Mouse (Mus musculus) retina, adult 2 months (tissue): ENCODE measurements at regions not wholly inside any gene's neighbourhood (a gene's known extent, or its start where the extent isn't known, plus 50 kb on each side); places are given as distances from the start of the nearest gene placed in this dataset.

Experiments used
- DNase-seq: peaks from one replicate; pipeline ENCODE4 v3.0.0-alpha.2; 2012; ENCODE audit warnings: low read depth, low spot score

GRCm38 (mm10) chr8:128148351-128148942 is 210.0 kb upstream of the Nrp1 start:
- DNase-seq = no peak

GRCm38 (mm10) chr8:128155604-128156003 is 202.8 kb upstream of the Nrp1 start:
- no peak for DNase-seq

GRCm38 (mm10) chr8:128156221-128156620 is 202.2 kb upstream of the Nrp1 start:
- no peak for DNase-seq

DNA sequence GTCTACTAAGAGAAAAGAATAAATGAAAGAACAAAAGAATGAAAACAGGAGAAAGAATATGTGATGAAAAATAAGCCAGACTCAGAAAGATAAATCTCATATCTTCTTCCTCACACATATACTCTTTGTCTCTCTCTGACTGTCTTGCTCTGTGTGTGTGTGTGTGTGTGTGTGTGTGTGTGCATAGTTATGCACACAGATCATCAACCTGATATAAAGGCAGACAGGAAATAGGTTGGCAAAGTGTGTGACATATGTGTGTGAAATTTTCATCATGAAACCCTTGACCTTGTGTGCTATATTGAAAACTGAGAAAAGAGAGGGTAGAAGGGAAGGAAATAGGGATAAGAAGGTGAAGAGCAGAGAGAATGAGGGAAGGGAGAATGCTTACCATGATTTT is 195.5 kb upstream of the Nrp1 start:
- no peak for DNase-seq

DNA sequence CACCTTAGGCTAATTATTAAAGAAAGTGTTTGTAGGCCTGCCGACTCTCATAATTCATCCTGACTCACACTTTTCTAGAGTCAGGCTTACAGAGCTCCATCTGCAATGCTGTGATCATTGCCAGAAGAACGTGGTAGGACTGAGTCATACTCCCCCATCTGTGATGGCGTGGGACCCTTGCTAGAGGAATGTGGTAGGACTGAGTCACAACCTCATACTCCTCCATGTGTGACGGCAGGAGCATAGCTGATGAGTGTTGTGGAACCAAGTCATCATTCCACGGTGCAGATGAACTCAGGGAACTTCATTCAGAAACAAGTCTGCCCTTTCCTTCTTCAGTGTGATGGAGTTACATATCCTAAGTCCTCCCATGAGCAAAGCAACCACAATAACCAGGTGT is 193.4 kb upstream of the Nrp1 start:
- no peak for DNase-seq

GRCm38 (mm10) chr8:128165591-128165990 is 192.8 kb upstream of the Nrp1 start:
- no peak for DNase-seq

DNA sequence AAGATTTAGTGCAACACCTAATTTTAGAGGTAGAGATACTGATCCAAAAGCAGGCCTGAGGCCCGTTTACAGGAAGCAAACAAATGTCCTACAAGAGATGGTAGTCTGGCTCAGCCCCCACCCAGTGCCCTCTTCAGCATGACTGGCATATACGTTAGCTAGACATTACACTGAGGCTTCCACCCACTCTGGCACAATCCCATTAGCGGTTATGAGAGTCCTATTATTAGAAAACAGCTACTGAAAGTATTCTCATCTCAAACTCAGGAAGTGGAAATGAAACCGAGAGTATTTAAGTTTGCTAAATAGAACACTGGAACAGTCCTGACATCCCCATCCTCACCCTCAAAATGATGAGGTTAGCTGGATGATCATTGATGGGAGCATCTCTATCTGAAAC is 192.3 kb upstream of the Nrp1 start:
- DNase-seq = no peak

GRCm38 (mm10) chr8:128168819-128169218 is 189.6 kb upstream of the Nrp1 start:
- DNase-seq = no peak

- no peak for DNase-seq
These were observed 187.3 kb upstream of the Nrp1 start for GRCm38 (mm10) chr8:128171116-128171515.

GRCm38 (mm10) chr8:128180214-128180613 is 178.2 kb upstream of the Nrp1 start:
- no peak for DNase-seq

DNA sequence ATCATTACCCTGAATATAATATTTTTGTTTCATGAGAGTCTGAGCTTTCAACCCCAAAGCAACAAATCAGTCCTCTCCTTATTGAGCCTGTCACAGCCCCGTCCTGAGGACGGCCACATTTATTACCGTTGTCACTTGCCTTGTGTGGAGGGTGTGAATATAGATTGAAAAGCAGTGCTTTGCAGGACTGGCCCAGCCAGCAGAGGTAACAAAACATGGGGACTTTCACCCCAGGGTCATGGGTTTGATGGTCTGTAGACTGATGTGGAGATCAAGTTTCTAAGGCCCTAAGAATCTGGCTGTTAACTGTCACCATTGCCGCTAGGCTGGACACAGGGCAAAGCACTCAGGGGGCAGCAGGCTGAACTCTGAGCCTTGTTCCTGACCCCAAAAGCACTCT is 175.3 kb upstream of the Nrp1 start:
- DNase-seq = no peak

- no peak for DNase-seq
These were observed 170.1 kb upstream of the Nrp1 start for GRCm38 (mm10) chr8:128188321-128188720.

GRCm38 (mm10) chr8:128193293-128193887 is 165.0 kb upstream of the Nrp1 start:
- no peak for DNase-seq

DNA sequence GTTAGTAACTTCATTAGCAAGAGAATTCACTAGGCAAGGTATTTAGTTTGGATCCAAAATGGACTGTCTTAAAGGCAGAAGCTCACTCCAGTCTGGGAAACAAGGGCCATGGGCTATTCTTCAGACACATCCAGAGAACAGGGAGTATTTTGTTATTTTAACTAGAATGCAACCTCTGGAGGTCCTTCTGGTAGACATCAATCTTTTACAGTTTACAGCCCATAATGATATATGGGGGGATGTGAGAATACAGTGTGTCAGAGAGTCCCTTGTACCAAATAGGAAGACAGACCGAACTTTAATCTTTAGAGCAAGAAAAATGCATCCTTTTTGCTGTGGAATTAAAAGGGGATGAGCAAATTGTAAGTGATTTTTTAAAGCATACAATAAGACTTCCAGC is 157.6 kb upstream of the Nrp1 start:
- DNase-seq = no peak

- no peak for DNase-seq
These were observed 156.8 kb upstream of the Nrp1 start for GRCm38 (mm10) chr8:128201635-128202034.

- no peak for DNase-seq
These were observed 156.1 kb upstream of the Nrp1 start for GRCm38 (mm10) chr8:128202158-128202886.

GRCm38 (mm10) chr8:128204803-128205202 is 153.6 kb upstream of the Nrp1 start:
- DNase-seq = no peak

DNA sequence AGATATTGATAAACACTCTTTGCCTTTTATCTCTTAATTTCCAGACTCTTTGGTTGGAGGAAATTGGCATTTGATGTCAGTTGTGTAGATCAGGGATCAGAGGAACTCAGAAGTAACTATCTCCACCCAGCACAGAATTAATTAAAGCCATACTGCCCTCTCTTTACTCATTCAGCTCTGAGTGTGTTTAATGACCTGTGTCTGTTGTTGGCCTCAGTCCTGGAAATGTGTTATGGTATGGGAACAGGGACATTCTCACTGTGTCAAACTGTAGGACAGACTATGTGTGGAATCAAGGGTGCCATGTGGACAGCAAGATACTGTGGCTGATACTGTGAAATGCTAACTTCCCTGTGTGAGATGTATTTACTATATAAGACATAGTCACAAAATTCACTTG is 151.3 kb upstream of the Nrp1 start:
- DNase-seq = no peak

DNA sequence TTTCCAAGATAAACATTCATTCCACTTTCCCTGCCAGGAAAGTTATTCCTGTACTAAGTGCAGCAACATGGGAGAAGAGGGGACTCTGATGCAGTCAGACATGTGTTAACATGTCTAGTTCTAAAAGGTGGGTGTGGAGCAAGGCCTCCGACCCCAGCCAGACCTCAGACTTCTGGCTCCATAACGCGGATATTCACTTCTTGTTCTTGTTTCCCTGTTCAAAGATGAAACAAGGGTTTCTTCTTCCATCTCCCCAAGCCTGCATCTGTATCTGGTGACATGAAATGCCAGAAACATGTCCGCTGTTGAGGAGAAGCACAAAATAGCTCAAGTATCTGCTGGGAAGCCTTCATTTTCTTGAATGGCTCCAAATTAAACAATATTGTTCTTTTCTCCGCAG is 147.6 kb upstream of the Nrp1 start:
- no peak for DNase-seq

GRCm38 (mm10) chr8:128212223-128212622 is 146.2 kb upstream of the Nrp1 start:
- no peak for DNase-seq

DNA sequence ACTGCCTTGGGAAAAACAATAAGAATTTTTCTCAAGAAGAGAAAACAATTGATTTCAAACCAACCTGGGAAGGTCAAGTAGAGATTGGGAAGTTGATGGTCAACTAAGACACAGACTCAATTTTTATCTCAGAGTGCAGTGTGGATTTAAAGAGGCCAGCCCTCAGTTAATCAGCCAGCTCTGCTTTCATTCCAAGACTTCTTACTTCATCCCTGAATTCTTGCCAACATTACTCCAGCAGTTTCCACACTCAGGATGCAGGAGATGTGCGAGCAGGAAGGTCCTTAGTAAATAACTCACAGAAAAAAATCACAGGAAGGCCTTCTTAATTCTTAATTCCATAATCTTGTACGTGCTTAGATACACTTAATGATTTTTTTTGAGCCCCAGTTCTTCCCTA is 144.1 kb upstream of the Nrp1 start:
- DNase-seq = no peak

GRCm38 (mm10) chr8:128218886-128219285 is 139.5 kb upstream of the Nrp1 start:
- DNase-seq = no peak

DNA sequence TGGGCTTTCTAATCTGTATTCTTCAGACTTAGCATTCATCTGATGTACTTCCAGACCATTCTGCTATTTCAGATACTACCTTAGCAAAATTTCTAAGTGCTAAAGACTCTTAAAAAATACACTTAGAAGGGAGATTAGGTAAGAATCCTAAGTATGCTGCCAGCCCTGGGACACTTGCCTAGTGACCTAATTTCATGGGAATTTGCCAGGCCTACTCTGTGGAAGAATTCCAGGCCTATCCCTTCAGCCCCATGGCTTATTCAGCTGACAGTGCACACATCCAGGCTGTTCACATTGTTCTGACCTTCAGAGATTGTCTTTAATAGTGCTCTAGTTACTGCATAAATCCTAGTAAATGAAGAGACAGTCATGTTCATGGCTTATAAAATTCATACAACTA is 138.9 kb upstream of the Nrp1 start:
- peak; percentile 20 for DNase-seq
